Mouse (Mus musculus): ENCODE data around the gene Cyth2. TPM values are rescaled to one million over a fixed set of nuclear protein-coding genes. Genes with fewer than 3 reads are reported as not detected.
A peak's percentile ranks its signal among the peaks of the same experiment; 100 is the strongest.

Cyth2 gene
- polyA plus RNA-seq, 1 experiment from 2014 or later = 54.2 TPM

DNA sequence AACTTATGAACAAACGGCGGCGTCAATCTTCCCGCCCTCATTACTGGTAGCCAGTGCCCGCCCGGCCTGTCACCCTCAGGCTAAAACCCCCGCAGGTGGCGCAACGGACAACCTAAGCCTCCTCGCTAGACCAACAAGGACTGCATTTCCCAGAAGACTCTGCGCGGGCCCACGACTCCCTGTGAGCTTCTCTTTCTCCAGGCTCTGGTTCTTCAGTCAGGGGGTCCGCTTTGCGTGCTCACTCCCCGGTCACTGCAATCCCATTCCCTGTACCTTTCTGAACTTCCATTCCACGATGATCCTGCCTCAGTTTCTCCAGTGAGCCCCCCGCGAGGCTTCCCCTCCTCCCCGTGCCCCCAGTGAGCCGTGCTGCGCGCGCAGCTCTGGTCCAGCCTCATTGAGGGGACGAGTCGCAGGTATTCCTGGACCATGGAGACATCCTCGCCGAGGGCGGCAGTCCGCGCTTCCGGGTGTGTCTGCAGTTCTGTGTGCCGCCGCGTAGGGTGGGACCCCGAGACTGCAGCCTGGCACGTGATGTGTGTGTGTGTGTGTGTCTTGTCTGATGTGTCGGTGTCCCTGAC lies 30.8 kb downstream of the Cyth2 start, which contains the start of gene Lmtk3:
Lmtk3 (plus strand) TSS at position 228 of the 581 bp plus-strand sequence.
- H3K27ac ChIP-seq = no peak within 1 kb of the TSS
- no peaks in the 10 kb centered on the region for H3K9me3 ChIP-seq (replicated peaks)
- under 1% methylated on average over 38 of the region's 38 CpGs for WGBS (ENCODE audit: insufficient replicate concordance)
- peak within 1 kb of the TSS; percentile 51 for H3K9ac ChIP-seq
- H3K4me2 ChIP-seq = peak within 1 kb of the TSS; percentile 75
- peak; percentile 23; the same call in 1 of the 2 replicates for ATAC-seq
- peaks cover 94% of the 10 kb centered on the region for H3K27me3 ChIP-seq (replicated peaks)
- H3K4me3 ChIP-seq = peak within 1 kb of the TSS; percentile 58
- peaks cover 47% of the 10 kb centered on the region for H3K4me1 ChIP-seq
- H3K36me3 ChIP-seq = no peaks in the 10 kb centered on the region

DNA sequence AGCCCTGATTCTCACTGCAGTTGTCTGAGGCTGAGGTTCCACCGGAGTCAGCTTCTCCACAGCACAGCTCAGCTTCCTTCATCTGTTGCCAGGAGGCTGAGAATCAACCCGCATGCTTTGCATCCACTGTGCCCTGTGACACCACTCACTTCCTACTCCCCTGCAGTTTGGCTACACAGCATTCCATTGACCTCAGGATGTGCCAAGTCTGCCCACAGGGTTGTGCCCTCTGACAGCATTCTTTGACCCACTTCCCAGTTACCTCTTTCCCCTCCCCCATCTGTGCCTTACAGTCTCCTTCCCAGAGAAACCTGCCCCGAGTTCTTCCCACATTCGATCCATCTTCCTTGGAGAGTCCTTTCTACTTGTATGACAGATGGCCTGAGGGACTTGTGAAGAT lies 32.1 kb downstream of the Cyth2 start:
- Histone ChIP-seq H3K4me2 (no peak overlapping the region), H3K36me3 (no peaks in the 10 kb centered on the region), H3K4me3 (no peak overlapping the region), H3K27ac (no peak overlapping the region), H3K9me3 (replicated peaks) (no peaks in the 10 kb centered on the region), H3K4me1 (peaks cover 45% of the 10 kb centered on the region), H3K9ac (no peak overlapping the region), H3K27me3 (replicated peaks) (peaks cover 92% of the 10 kb centered on the region)
- WGBS (ENCODE audit: insufficient replicate concordance) = 56% methylated on average over 4 of the region's 4 CpGs
- no peak for ATAC-seq

DNA sequence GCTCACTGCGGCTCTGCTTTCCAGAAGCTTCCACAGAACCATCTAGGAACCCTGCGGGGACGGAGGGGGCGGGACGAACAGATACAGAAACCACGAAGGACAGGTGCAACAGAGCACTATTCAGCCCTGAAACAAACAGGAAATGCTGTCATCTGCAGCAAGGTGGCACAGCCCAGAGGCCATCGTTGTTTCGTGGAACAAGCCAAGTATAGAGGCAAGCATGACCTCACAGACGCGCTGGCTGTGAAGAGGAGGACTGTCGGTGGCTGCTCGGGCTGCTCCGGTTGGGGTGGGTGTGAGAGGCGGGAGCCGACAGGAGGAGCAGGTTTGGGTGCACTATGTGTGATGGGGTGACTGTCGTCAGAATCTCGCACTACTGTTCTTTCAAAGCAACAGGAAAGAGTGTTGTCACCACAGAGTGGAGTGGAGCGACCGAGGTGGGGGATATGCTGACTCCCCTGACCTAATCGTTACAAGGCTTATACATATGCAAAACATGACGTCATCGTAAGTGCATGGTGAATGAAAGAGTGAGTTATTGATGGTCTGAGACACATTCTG lies 35.2 kb downstream of the Cyth2 start:
- Histone ChIP-seq H3K36me3 (no peaks in the 10 kb centered on the region), H3K9me3 (replicated peaks) (no peaks in the 10 kb centered on the region), H3K27me3 (replicated peaks) (peaks cover 71% of the 10 kb centered on the region), H3K4me2 (peak overlapping the region; percentile 43), H3K27ac (no peak overlapping the region), H3K4me3 (no peak overlapping the region), H3K4me1 (peaks cover 16% of the 10 kb centered on the region), H3K9ac (no peak overlapping the region)
- no peak for ATAC-seq
- WGBS (ENCODE audit: insufficient replicate concordance) = 16% methylated on average over 22 of the region's 22 CpGs

DNA sequence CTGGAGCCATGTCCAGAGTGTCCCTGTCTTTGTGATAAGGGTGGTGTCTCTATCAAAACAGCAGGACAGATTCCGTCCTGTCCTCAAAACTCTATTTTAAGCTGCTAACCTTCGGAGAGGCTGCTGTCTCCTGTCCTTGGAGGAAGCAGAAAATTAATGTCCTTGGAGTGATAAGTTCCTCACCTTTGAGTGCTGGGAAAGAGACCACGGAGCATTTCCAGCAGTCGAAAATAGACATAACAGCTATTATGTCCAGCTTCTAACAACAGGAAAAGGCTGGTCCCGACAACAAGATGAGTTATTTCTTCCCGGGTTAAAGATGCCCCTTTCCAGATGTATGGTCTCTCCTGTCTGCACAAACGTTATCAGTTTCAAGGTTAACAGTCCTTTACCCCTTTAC lies 39.1 kb downstream of the Cyth2 start:
- no peak for ATAC-seq
- no peaks in the 10 kb centered on the region for H3K9me3 ChIP-seq (replicated peaks)
- H3K9ac ChIP-seq = no peak overlapping the region
- peaks cover 52% of the 10 kb centered on the region for H3K27me3 ChIP-seq (replicated peaks)
- H3K27ac ChIP-seq = no peak overlapping the region
- no peak overlapping the region for H3K4me3 ChIP-seq
- peaks cover 7% of the 10 kb centered on the region for H3K4me1 ChIP-seq
- no peak overlapping the region for H3K4me2 ChIP-seq
- H3K36me3 ChIP-seq = no peaks in the 10 kb centered on the region
- WGBS (ENCODE audit: insufficient replicate concordance) = 52% methylated on average over 7 of the region's 7 CpGs

DNA sequence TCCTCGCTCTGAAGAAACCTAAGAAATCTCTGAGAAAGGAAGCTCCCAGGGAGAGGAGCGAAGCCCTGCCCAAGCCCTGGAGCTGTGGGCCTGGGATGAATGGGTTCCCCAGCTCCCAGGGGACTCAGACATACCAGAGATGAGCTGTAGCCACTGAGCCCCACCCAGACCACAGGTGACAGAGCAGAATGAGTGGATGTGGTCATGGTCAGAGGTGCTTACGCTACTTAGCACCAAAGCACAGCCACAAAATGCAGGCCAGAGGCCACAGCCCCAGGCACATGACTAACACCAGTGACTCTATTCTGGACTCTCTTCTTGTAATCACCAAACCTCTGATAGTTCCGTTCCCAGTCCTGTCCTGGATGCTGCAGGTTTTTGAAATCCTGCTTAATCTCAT lies 43.3 kb downstream of the Cyth2 start:
- Histone ChIP-seq H3K4me3 (no peak overlapping the region), H3K9ac (no peak overlapping the region), H3K4me1 (no peaks in the 10 kb centered on the region), H3K4me2 (no peak overlapping the region), H3K9me3 (replicated peaks) (no peaks in the 10 kb centered on the region), H3K27me3 (replicated peaks) (peaks cover 26% of the 10 kb centered on the region), H3K36me3 (no peaks in the 10 kb centered on the region), H3K27ac (no peak overlapping the region)
- 55% methylated on average over 4 of the region's 4 CpGs for WGBS (ENCODE audit: insufficient replicate concordance)
- no peak for ATAC-seq

DNA sequence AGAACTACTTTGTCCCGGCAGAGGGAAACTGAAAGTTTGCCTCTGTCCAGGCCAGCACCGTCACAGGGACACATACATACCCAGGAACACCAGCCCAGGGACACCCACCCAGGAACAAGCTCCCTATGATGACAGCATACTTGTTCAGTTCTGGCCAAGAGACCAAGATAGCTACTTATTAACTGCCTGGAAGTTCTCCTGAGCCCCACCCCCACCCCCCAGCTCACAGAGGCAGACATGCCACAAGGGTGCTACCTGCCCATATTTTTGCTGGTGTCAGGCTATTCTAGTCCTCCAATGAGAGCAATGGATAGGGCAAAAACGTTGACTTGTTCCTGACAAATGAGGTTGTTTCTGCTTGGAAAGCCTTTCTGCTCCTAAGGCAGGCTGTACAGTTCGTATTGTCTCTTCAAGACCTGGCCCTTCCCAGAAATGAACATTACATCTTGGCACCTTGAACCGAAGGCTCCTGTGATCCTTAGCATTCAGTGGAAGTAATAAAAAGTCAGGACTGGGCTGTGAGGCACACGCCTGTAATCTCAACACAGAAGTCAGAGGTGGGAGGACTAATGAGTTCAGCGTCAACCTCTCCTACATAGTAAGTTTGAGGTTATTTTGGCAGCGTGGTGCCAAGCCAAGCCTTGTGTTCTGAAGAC lies 43.8 kb downstream of the Cyth2 start:
- H3K9me3 ChIP-seq (replicated peaks) = no peaks in the 10 kb centered on the region
- ATAC-seq = no peak
- H3K27ac ChIP-seq = no peak overlapping the region
- no peak overlapping the region for H3K4me2 ChIP-seq
- H3K9ac ChIP-seq = no peak overlapping the region
- no peaks in the 10 kb centered on the region for H3K4me1 ChIP-seq
- no peak overlapping the region for H3K4me3 ChIP-seq
- H3K36me3 ChIP-seq = no peaks in the 10 kb centered on the region
- peaks cover 27% of the 10 kb centered on the region for H3K27me3 ChIP-seq (replicated peaks)
- 45% methylated on average over 8 of the region's 8 CpGs for whole genome bisulfite sequencing (ENCODE audit: insufficient replicate concordance)

DNA sequence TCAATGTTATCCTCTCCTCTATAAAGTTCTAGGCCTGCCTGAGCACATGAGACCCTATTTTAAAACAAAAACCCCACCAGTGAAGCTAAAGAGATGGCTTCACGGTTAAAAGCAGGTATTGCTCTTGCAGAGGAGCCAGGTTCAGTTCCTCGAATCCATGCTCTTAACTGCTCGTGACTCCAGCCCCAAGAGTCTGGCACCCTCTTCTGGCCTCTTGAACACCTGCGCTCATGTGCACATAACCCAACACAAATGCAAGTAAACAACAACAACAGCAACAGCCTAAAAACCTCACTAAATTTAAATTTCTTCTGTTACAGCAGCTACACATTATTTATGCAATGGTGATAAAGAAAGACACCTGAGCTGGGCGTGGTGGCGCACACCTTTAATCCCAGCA lies 46.9 kb downstream of the Cyth2 start:
- no peak overlapping the region for H3K4me3 ChIP-seq
- peaks cover 8% of the 10 kb centered on the region; the same call in 1 of the 2 replicates for H3K27me3 ChIP-seq (replicated peaks)
- H3K4me2 ChIP-seq = no peak overlapping the region
- no peaks in the 10 kb centered on the region for H3K9me3 ChIP-seq (replicated peaks)
- H3K4me1 ChIP-seq = no peaks in the 10 kb centered on the region
- H3K9ac ChIP-seq = no peak overlapping the region
- no peaks in the 10 kb centered on the region for H3K36me3 ChIP-seq
- ATAC-seq = no peak
- WGBS (ENCODE audit: insufficient replicate concordance) = 66% methylated on average over 6 of the region's 6 CpGs
- H3K27ac ChIP-seq = no peak overlapping the region

DNA sequence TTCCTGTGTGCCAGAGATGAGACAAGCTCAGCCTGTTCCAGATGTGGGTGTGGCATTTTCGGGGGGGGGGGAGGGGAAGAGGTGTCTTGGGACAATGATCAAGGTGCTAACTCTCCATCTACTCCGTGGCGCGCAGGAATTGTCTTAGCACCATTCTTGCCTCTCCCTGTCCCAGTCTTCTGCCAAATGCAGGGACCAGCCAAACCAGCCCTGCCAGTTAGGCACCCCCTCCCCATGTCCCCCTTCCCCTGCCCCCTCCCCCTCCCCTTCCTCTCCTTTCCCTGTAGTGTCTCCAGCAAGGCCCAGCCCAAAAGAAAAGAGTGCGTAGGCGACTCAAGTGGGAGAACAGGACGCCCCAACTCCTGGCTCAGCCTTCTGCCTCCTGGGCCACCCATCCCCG lies 47.6 kb downstream of the Cyth2 start:
- H3K4me3 ChIP-seq = no peak overlapping the region
- H3K4me2 ChIP-seq = no peak overlapping the region
- ATAC-seq = no peak
- no peaks in the 10 kb centered on the region for H3K36me3 ChIP-seq
- H3K4me1 ChIP-seq = no peaks in the 10 kb centered on the region
- H3K9me3 ChIP-seq (replicated peaks) = no peaks in the 10 kb centered on the region
- 38% methylated on average over 8 of the region's 8 CpGs for WGBS (ENCODE audit: insufficient replicate concordance)
- H3K27me3 ChIP-seq (replicated peaks) = 0 out of 2 replicates have a peak, but pooled peaks cover 11% of the 10 kb centered on the region
- H3K27ac ChIP-seq = no peak overlapping the region
- no peak overlapping the region for H3K9ac ChIP-seq

DNA sequence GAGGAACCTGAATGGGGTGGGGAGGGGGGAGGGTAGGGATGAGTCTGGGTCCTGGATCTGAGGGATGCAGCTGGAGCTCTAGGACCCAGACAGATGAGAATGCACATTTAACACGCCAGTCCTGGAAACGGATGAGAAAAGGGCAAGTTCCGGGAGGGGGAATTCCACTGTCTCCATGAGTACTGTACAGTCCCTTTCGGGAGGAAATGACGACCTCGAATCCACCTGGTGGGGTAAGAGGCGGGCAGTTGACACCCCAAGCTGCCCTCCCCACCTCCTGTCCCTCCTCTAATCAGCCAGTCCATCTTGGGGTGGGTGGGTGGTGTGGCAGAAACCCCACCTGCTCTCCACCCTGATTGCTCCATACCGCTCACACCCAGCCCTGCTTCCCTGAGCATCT lies 48.4 kb downstream of the Cyth2 start:
- no peak overlapping the region for H3K27ac ChIP-seq
- no peak for ATAC-seq

DNA sequence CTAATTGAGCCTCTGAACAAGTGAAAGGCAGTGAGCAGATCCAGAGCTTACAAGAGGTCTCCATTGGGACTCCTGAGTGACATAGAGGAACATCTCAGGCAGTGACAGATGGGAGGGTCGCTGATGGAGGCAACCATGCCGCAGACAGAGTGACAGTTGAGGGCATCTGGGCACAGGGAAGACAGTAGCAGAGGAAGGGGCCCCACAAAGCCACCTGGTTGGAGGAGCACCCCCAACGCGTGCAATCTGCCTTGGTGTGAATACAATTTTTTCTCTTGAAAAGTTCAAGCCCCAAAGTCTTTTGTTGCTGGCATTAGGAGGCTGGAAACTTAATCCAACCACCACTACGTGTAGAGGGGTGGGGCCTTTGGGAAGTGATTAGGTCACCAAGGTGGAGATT lies 54.2 kb downstream of the Cyth2 start:
- WGBS (ENCODE audit: insufficient replicate concordance) = 46% methylated on average over 5 of the region's 5 CpGs
- Histone ChIP-seq H3K27me3 (replicated peaks) (peaks cover 41% of the 10 kb centered on the region), H3K4me1 (no peaks in the 10 kb centered on the region), H3K36me3 (no peaks in the 10 kb centered on the region), H3K9ac (no peak overlapping the region), H3K27ac (no peak overlapping the region), H3K4me3 (no peak overlapping the region), H3K4me2 (no peak overlapping the region), H3K9me3 (replicated peaks) (no peaks in the 10 kb centered on the region)
- ATAC-seq = no peak

More for the DNA sequence above, 48.4 kb downstream of the Cyth2 start:
- no peak overlapping the region for H3K4me3 ChIP-seq
- H3K4me1 ChIP-seq = no peaks in the 10 kb centered on the region
- H3K4me2 ChIP-seq = no peak overlapping the region
- no peaks in the 10 kb centered on the region for H3K9me3 ChIP-seq (replicated peaks)
- H3K9ac ChIP-seq = no peak overlapping the region
- WGBS (ENCODE audit: insufficient replicate concordance) = 42% methylated on average over 8 of the region's 8 CpGs
- H3K27me3 ChIP-seq (replicated peaks) = peaks cover 14% of the 10 kb centered on the region
- no peaks in the 10 kb centered on the region for H3K36me3 ChIP-seq

DNA sequence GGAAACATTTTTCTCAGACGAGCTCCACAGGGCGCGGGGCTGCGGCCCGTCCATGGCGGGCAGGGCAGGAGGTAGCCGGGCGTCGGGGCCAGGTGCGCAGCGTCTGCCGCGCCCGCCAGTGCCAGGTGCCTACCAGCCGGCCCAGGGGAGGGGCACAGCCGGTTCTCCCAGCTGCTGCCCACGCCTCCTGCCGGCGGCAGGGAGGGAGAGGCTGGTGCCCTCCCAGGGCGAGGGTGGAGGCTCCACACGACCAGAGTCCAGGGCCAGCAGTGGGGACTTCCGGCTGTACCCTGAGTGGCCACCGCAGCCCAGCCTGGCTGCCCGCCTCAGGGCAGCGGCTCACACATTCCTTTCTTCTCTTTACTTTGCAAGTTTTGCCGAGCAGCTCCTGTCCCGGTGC lies 55.0 kb downstream of the Cyth2 start:
- H3K9ac ChIP-seq = no peak overlapping the region
- H3K4me2 ChIP-seq = peak overlapping the region; percentile 54
- no peak overlapping the region for H3K27ac ChIP-seq
- no peaks in the 10 kb centered on the region for H3K9me3 ChIP-seq (replicated peaks)
- H3K27me3 ChIP-seq (replicated peaks) = peaks cover 41% of the 10 kb centered on the region
- H3K4me1 ChIP-seq = no peaks in the 10 kb centered on the region
- H3K36me3 ChIP-seq = no peaks in the 10 kb centered on the region
- H3K4me3 ChIP-seq = 0 out of 2 replicates have a peak overlapping the region, but pooled peaks have one; percentile 10
- WGBS (ENCODE audit: insufficient replicate concordance) = 7% methylated on average over 26 of the region's 27 CpGs
- ATAC-seq = 0 out of 2 replicates have a peak, but pooled peaks have one; percentile 37

Measured in liver, embryonic 12.5 days (tissue).